Mouse (Mus musculus) heart, postnatal 0 days (tissue): ENCODE measurements at regions not wholly inside any gene's neighbourhood (a gene's known extent, or its start where the extent isn't known, plus 50 kb on each side); places are given as distances from the start of the nearest gene placed in this dataset.

Experiments used
- CTCF ChIP-seq: IDR thresholded peaks from 2 replicates; pipeline ENCODE4 v1.5.1; 2016; ENCODE audit warnings: antibody characterized with exemption, control low read depth, low read depth
- EP300 ChIP-seq: IDR thresholded peaks from 2 replicates; pipeline ENCODE4 v1.6.1; 2016; ENCODE audit warnings: antibody characterized with exemption, low read depth

DNA sequence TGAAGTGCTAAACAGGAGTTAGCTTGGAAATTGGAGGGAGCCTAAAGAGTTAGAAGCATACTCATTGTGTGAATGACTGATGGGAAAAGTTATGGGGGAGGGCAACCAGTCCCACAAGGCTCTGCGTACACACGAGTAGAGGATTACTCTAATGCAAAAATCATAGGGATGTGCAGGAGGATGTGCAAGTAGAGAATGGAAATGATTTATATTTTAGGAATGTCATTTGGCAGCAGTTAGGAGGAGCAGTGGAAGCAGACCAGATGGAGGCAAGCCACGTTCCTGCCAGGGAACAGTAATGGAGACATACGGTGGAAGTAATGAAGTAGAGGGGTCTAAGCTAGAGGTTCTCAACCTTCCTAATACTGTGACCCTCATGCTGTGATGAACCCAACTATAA lies 194.1 kb upstream of the Arhgap24 start:
- TF ChIP-seq CTCF = no peak
- TF ChIP-seq EP300 = no peak
